Mouse (Mus musculus) olfactory bulb, adult 2 months (tissue): ENCODE measurements around the gene Arhgap35.

Experiments used
- CTCF ChIP-seq: fragments of 200-500 bp; IDR thresholded peaks from 2 replicates; pipeline ENCODE4 v1.5.1; 2012; ENCODE audit warnings: low read depth, mild to moderate bottlenecking, low read length, moderate library complexity; ENCODE audit not compliant: insufficient read depth
- POLR2A ChIP-seq: fragments of 200-500 bp; IDR thresholded peaks from 2 replicates; pipeline ENCODE4 v1.6.1; 2012; ENCODE audit warnings: mild to moderate bottlenecking, low read depth, low read length, moderate library complexity; ENCODE audit not compliant: insufficient read depth

DNA sequence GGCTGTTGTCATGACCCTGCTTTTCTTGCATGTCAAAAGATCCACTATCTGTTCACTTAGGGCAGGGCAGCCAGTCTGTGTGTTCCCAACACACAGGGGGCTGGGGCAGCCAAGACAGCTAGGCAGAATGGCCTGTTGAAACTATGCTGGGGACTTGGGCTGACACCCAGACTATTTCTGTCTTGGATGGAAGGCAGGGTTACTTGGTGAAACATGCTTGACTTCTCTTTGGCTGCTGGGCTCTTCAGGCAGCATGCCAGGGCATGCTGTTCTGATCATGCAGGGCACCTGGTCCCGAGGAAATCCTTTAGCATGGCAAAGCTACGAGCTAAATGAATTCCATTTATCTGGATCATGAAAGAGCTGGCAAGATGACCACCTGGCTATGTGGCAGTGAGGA lies 90.5 kb downstream of the Arhgap35 start:
- TF ChIP-seq POLR2A (no peak), CTCF (no peak)
